Mouse (Mus musculus) ovary, adult 18-20 months (tissue): ENCODE results near the gene Tln1.

ENCODE experiments used
- DNase-seq: peaks from one replicate; pipeline ENCODE4 v3.0.0; 2022; ENCODE audit warnings: low spot score, mixed read lengths

Gene Tln1

GRCm38 (mm10) chr4:43547160-43547559 lies 15.3 kb downstream of the Tln1 start:
- DNase-seq = no peak

- DNase-seq = peak; percentile 48
Observed at GRCm38 (mm10) chr4:43546375-43547047, 16.0 kb downstream of the Tln1 start.

DNA sequence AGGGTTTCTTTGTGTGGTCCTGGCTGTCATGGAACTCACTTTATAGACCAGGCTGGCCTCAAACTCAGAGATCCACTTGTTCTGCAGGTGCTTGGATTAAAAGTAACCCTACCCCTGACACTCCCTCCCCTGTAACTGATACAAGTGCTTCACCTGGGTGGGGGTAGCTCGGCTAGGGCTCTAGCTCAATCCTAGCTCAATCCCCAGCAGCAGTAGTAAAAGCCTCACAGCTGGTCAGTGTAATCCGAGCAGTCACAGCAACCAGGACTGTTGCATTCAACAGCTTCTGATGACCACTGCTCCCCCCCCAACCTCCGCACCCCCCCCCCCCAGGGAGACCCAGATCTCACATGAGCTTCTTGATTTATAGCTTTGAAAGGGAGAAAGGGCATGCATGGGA lies 20.4 kb downstream of the Tln1 start:
- DNase-seq = no peak

GRCm38 (mm10) chr4:43536031-43536430 lies 26.5 kb downstream of the Tln1 start:
- no peak for DNase-seq

DNA sequence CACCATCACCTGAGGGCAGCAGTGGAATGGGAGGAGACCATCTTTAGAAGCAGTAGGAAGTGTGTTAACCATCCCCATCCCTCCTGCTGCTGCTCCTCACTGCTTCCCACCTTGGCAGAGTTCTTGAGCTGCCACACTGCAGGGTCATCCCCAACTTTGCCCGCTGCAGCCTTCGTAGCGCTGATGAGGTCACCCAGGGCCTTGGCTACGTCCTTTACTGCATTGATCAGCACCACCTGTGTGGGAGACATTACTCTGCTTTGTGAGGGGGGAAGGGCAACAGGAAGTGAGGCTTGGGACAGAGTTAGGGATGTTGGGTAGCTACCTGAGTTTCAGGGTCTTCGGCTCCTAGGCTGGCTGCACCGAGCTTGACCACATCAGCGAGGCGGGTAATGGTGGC lies 26.9 kb downstream of the Tln1 start:
- DNase-seq = no peak

DNA sequence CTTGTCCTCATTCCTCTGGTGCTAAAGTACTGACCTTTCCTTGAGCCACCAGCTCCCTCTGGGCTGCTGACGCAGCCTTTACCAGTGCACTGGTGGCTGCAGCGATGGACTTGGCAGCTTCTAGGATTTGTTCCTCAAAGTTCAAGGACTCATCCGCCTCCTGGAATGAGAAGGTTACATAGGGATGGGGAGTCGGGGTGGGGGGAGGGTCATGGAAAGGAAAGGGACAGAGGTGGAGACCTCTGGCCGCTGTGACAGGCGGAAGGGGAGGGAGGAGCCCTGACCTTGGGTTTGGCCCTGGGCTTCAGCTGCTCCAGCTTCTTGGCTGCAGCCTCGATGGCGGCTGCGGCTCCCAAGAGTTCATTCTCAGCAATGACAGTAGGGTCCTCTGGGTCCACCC lies 29.2 kb downstream of the Tln1 start:
- peak; percentile 54 for DNase-seq

- peak; percentile 40 for DNase-seq
Observed at GRCm38 (mm10) chr4:43530581-43530980, 31.9 kb downstream of the Tln1 start.

- DNase-seq = no peak
Observed at GRCm38 (mm10) chr4:43530081-43530501, 32.4 kb downstream of the Tln1 start.

DNA sequence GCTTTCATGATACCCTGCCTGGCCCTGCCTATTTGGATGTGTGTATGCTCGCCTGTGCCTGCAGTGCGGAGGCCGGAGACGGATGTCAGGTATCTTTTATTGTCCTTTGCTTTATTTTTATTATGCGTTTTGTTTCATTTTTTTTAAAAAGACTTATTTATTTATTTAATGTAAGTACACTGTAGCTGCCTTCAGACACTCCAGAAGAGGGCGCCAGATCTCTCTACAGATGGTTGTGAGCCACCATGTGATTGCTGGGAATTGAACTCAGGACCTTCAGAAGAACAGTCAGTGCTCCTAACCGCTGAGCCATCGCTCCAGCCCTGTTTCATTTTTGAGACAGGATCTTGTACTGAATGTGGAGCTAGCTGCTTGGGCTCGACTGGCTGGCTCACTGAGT lies 34.0 kb downstream of the Tln1 start:
- no peak for DNase-seq

GRCm38 (mm10) chr4:43527880-43528279 lies 34.6 kb downstream of the Tln1 start:
- DNase-seq = no peak

- DNase-seq = peak; percentile 68
Observed at GRCm38 (mm10) chr4:43519956-43520355, 42.5 kb downstream of the Tln1 start.

- DNase-seq = no peak
Observed at GRCm38 (mm10) chr4:43519551-43519950, 42.9 kb downstream of the Tln1 start.

- no peak for DNase-seq
Observed at GRCm38 (mm10) chr4:43515764-43516708, 46.5 kb downstream of the Tln1 start.

GRCm38 (mm10) chr4:43513791-43514190 lies 48.7 kb downstream of the Tln1 start:
- DNase-seq = no peak

DNA sequence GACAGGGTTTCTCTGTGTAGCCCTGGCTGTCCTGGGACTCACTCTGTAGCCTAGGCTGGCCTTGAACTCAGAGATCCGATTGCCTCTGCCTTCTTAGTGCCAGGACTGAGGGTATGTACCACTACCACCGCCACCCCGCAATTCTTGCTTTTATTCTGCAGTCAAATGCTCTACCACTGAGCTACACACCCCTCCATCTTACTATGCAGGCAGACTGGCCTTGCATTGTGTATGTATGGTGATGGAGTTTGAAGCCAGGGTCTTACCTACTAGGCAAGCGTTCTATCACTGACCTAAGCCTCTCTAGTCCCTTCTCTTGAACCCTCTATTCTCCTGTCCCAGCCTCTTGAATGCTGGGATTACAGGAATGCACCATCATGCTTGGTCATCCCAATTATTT lies 49.2 kb downstream of the Tln1 start:
- DNase-seq = no peak

GRCm38 (mm10) chr4:43512653-43513052 lies 49.8 kb downstream of the Tln1 start:
- no peak for DNase-seq

GRCm38 (mm10) chr4:43511675-43512454 lies 50.6 kb downstream of the Tln1 start:
- DNase-seq = no peak

DNA sequence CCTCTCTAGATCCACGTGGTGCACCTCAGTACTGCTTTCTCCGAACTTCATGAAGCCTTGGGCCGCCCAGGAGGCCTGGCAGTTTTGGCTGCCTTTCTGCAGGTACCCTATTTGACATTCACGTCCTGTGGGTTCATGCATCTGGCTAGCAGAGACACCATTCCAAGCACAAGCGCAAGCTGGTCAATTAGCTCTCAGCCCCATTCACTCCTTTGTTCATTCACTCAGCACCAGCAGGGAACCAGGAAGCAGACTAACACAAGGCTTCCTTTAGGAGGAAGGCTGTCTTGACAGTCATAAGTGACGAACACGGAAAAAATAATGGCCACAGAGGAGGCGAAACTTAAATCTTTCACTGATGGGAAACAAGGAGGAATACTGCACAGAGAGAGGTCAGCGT lies 53.4 kb downstream of the Tln1 start:
- no peak for DNase-seq

GRCm38 (mm10) chr4:43508666-43508997 lies 53.9 kb downstream of the Tln1 start:
- peak; percentile 66 for DNase-seq

DNA sequence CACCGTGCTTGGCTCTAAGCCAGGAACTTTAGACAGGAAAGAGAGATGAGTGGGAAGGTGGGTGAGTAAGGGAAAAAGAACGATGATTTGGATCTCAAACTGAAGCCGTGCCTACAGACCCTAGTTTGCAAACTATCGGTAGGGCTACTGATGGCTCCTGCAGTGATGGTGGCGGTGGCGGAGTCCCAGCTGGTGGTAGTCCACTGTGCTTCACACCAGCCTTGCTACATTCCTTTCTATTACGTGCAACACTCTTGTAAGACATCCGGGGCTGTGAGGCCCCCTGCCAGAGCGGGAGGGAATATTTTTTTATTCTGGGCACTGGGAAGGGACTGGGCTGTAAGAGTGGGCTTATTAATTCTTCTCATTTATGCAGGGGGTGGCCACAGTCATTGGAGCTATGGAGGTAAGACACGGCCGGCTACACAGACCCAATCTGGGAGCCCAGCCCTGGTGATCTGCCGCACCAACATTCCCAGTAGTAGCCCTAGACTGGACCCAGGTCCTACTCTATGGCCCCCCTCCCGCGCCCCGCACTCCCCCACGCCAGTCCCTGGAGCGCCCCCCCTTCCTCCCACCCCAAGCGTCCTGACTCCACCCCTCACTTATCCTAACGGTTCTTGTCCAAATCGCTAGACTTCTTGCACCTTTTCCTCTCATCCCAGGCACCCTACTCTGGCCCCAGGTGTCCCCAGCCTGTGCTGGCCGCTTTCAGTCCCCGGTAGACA lies 54.4 kb downstream of the Tln1 start:
- no peak for DNase-seq

DNA sequence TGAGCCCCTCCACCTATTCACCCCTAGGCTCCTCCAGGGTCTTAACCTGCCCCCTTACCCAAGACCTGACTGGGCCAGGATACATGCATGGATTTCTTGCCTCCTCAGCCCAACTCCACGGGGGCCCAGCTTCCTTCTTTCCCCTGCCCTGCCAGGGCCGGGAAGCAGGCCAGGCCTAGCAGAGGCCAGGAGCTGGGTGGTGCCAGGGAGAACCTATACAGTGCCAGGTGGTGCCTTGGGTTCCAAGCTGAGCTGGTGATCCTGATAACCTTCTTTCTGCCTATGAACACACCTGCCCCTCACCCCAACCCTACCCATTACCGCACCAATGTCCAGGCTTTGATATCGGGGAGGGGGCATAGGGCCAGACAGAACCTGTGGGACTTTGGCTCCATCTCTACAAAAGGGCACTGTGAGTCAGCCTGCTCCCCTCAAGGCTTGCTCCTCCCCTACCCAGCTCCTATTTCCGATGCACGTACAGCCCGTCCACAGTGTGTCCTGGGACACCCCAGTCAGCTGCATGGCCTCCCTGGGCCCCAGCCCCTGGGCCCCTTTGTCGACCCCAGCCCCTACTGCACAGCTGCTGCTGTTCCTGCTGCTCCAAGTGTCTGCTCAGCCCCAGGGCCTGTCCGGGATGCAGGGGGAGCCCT lies 55.8 kb downstream of the Tln1 start, which contains the start of gene Car9:
TSS of gene Car9 (plus strand) at position 431 of the 650 bp plus-strand sequence.
- DNase-seq = no peak
